Mouse (Mus musculus) hindbrain, postnatal 0 days (tissue): ENCODE data around the gene Hist1h2bj. TPM values are rescaled to one million over a fixed set of nuclear protein-coding genes. Genes with fewer than 3 reads are reported as not detected.
A peak's percentile ranks its signal among the peaks of the same experiment; 100 is the strongest.

ENCODE experiments used
- ATAC-seq: fragments of 200-750 bp; cut with Nextera tagmentation; 2 replicates; pipeline ENCODE4 v1.8.0; 2017; ENCODE audit warnings: mild to moderate bottlenecking, moderate TSS enrichment, moderate library complexity
- DNase-seq: peaks from one replicate; pipeline ENCODE4 v3.0.0-alpha.2; 2015; ENCODE audit warnings: low spot score
- H3K27ac ChIP-seq: fragments of 300-500 bp; sonication (generic); 2 replicates; pipeline ENCODE4 v1.5.1; 2014; ENCODE audit warnings: mild to moderate bottlenecking
- H3K27me3 ChIP-seq: fragments of 300-500 bp; sonication (generic); 2 replicates; pipeline ENCODE4 v1.6.1; 2014; ENCODE audit warnings: low read length, mixed read lengths; ENCODE audit not compliant: insufficient read depth
- H3K36me3 ChIP-seq: fragments of 300-500 bp; sonication (generic); 2 replicates; pipeline ENCODE4 v1.6.1; 2014; ENCODE audit warnings: low read length, mixed read lengths; ENCODE audit not compliant: insufficient read depth
- H3K4me1 ChIP-seq: fragments of 300-500 bp; sonication (generic); 2 replicates; pipeline ENCODE4 v1.6.1; 2014; ENCODE audit warnings: antibody characterized with exemption, low read length, mixed read lengths; ENCODE audit not compliant: insufficient read depth
- H3K4me2 ChIP-seq: fragments of 300-500 bp; sonication (generic); 2 replicates; pipeline ENCODE4 v1.6.1; 2014; ENCODE audit warnings: low read depth, mild to moderate bottlenecking, low read length, moderate library complexity, mixed read lengths
- H3K4me3 ChIP-seq: fragments of 300-500 bp; sonication (generic); 2 replicates; pipeline ENCODE4 v1.5.1; 2014; ENCODE audit warnings: low read length
- H3K9ac ChIP-seq: fragments of 300-500 bp; sonication (generic); replicated peaks from 2 replicates; pipeline ENCODE4 v1.6.1; 2014; ENCODE audit warnings: mild to moderate bottlenecking, low read length, moderate library complexity, mixed read lengths
- H3K9me3 ChIP-seq: fragments of 300-500 bp; sonication (generic); 2 replicates; pipeline ENCODE4 v1.6.1; 2016; ENCODE audit warnings: low read length, mixed read lengths
- CTCF ChIP-seq: IDR thresholded peaks from 2 replicates; pipeline ENCODE4 v1.5.1; 2016; ENCODE audit warnings: antibody characterized with exemption, control low read depth, low read depth
- WGBS: fragments of 180-500 bp; shearing (Covaris S2); extraction: QIAGEN DNeasy Blood & Tissue Kit; methylation state at CpG from one replicate; pipeline ENCODE4 v1.1.7; 2014; 5-methylcytosine and 5-hydroxymethylcytosine counted together
- polyA plus RNA-seq: library from polyadenylated mRNA; unstranded; fragments of >200 nt; fragmentation: Nextera tagmentation; extraction: Ambion mirVana; gene quantifications from 2 replicates; pipeline ENCODE4 v1.2.1, GENCODE M21; 2015
- total RNA-seq: library from RNA; depleted of rRNA; stranded (reverse); fragments of >200 nt; gene quantifications from 2 replicates; pipeline ENCODE4 v1.2.3, GENCODE M21; 2014

The Hist1h2bj gene
- total and polyA plus RNA-seq, 2 experiments from 2014 or later = 4.2 to 1,409 TPM

- H3K4me3 ChIP-seq = peak overlapping the region; percentile 46
- ATAC-seq (peak; percentile 66), DNase-seq (no peak)
- H3K4me1 ChIP-seq = peaks cover 12% of the 10 kb centered on the region; the same call in 1 of the 2 replicates
- no peaks in the 10 kb centered on the region for H3K9me3 ChIP-seq
- H3K27ac ChIP-seq = no peak overlapping the region
- under 1% methylated on average over 38 of the region's 38 CpGs for WGBS
- peak overlapping the region; percentile 35; the same call in 1 of the 2 replicates for H3K9ac ChIP-seq
- H3K4me2 ChIP-seq = peak overlapping the region; percentile 86
- TF ChIP-seq CTCF = no peak
- peaks cover 91% of the 10 kb centered on the region for H3K27me3 ChIP-seq
- no peaks in the 10 kb centered on the region for H3K36me3 ChIP-seq
Observed at GRCm38 (mm10) chr13:22006334-22007120, 36.5 kb upstream of the Hist1h2bj start.

- no peaks in the 10 kb centered on the region for H3K9me3 ChIP-seq
- H3K27ac ChIP-seq = no peak overlapping the region
- H3K4me1 ChIP-seq = peaks cover 12% of the 10 kb centered on the region; the same call in 1 of the 2 replicates
- H3K4me2 ChIP-seq = peak overlapping the region; percentile 86
- DNase-seq (no peak), ATAC-seq (no peak)
- 3% methylated on average over 18 of the region's 18 CpGs for WGBS
- no peak overlapping the region for H3K9ac ChIP-seq
- H3K27me3 ChIP-seq = peaks cover 88% of the 10 kb centered on the region
- TF ChIP-seq CTCF = no peak
- peak overlapping the region; percentile 46 for H3K4me3 ChIP-seq
- no peaks in the 10 kb centered on the region for H3K36me3 ChIP-seq
Observed at GRCm38 (mm10) chr13:22007121-22007510, 35.9 kb upstream of the Hist1h2bj start.

GRCm38 (mm10) chr13:22007872-22008271 lies 35.1 kb upstream of the Hist1h2bj start:
- H3K4me2 ChIP-seq = no peak overlapping the region
- DNase-seq = no peak
- no peak overlapping the region for H3K9ac ChIP-seq
- H3K27ac ChIP-seq = no peak overlapping the region
- H3K27me3 ChIP-seq = peaks cover 88% of the 10 kb centered on the region
- H3K4me1 ChIP-seq = peaks cover 12% of the 10 kb centered on the region; the same call in 1 of the 2 replicates
- no peak for ATAC-seq
- no peak overlapping the region for H3K4me3 ChIP-seq
- no peaks in the 10 kb centered on the region for H3K9me3 ChIP-seq
- no peaks in the 10 kb centered on the region for H3K36me3 ChIP-seq
- 47% methylated on average over 7 of the region's 7 CpGs for WGBS
- no peak for TF ChIP-seq CTCF

GRCm38 (mm10) chr13:22008707-22009106 lies 34.3 kb upstream of the Hist1h2bj start:
- Histone ChIP-seq H3K36me3 (no peaks in the 10 kb centered on the region), H3K4me1 (peaks cover 12% of the 10 kb centered on the region; the same call in 1 of the 2 replicates), H3K27me3 (peaks cover 87% of the 10 kb centered on the region), H3K4me2 (no peak overlapping the region), H3K9ac (no peak overlapping the region), H3K9me3 (no peaks in the 10 kb centered on the region), H3K27ac (no peak overlapping the region), H3K4me3 (no peak overlapping the region)
- no peak for TF ChIP-seq CTCF
- ATAC-seq = no peak
- 77% methylated on average over 3 of the region's 3 CpGs for WGBS
- no peak for DNase-seq

- no peak for TF ChIP-seq CTCF
- peaks cover 12% of the 10 kb centered on the region; the same call in 1 of the 2 replicates for H3K4me1 ChIP-seq
- H3K4me2 ChIP-seq = no peak within 1 kb of the TSS
- no peak within 1 kb of the TSS for H3K27ac ChIP-seq
- WGBS = 38% methylated on average over 7 of the region's 7 CpGs
- ATAC-seq (no peak), DNase-seq (no peak)
- H3K27me3 ChIP-seq = peaks cover 85% of the 10 kb centered on the region
- H3K9me3 ChIP-seq = no peaks in the 10 kb centered on the region
- no peaks in the 10 kb centered on the region for H3K36me3 ChIP-seq
- H3K4me3 ChIP-seq = no peak within 1 kb of the TSS
- H3K9ac ChIP-seq = no peak within 1 kb of the TSS
Observed at GRCm38 (mm10) chr13:22009642-22010041, 33.4 kb upstream of the Hist1h2bj start, which contains the start of gene Prss16. Gene Prss16, minus strand, starts transcription at chr13:22009742.

GRCm38 (mm10) chr13:22013716-22014115 lies 29.3 kb upstream of the Hist1h2bj start:
- Histone ChIP-seq H3K9ac (no peak overlapping the region), H3K4me2 (no peak overlapping the region), H3K4me1 (no peaks in the 10 kb centered on the region), H3K4me3 (no peak overlapping the region), H3K27me3 (peaks cover 86% of the 10 kb centered on the region), H3K36me3 (no peaks in the 10 kb centered on the region), H3K9me3 (peaks cover 2% of the 10 kb centered on the region; the same call in 1 of the 2 replicates), H3K27ac (no peak overlapping the region)
- no peak for ATAC-seq
- 33% methylated on average over 13 of the region's 13 CpGs for WGBS
- DNase-seq = no peak
- TF ChIP-seq CTCF = no peak

- H3K9ac ChIP-seq = no peak overlapping the region
- WGBS = 22% methylated on average over 17 of the region's 17 CpGs
- no peak overlapping the region for H3K4me3 ChIP-seq
- 0 out of 2 replicates have a peak overlapping the region, but pooled peaks have one; percentile 13 for H3K4me2 ChIP-seq
- H3K27ac ChIP-seq = no peak overlapping the region
- no peak for ATAC-seq
- H3K9me3 ChIP-seq = peaks cover 2% of the 10 kb centered on the region; the same call in 1 of the 2 replicates
- H3K36me3 ChIP-seq = no peaks in the 10 kb centered on the region
- H3K27me3 ChIP-seq = peaks cover 84% of the 10 kb centered on the region
- DNase-seq = no peak
- TF ChIP-seq CTCF = no peak
- H3K4me1 ChIP-seq = no peaks in the 10 kb centered on the region
Observed at GRCm38 (mm10) chr13:22014411-22014845, 28.6 kb upstream of the Hist1h2bj start.
